Mouse (Mus musculus) heart, embryonic 12.5 days (tissue): ENCODE results near the gene Erp44. TPM values are rescaled to one million over a fixed set of nuclear protein-coding genes. Genes with fewer than 3 reads are reported as not detected.

Experiments used
- ATAC-seq: fragments of 200-750 bp; cut with Nextera tagmentation; 2 replicates; pipeline ENCODE4 v1.8.0; 2017; ENCODE audit warnings: moderate TSS enrichment, moderate library complexity; ENCODE audit not compliant: insufficient number of reproducible peaks, low FRiP score
- H3K27ac ChIP-seq: fragments of 300-500 bp; sonication (generic); 2 replicates; pipeline ENCODE4 v1.5.1; 2016; ENCODE audit warnings: mild to moderate bottlenecking, moderate library complexity; ENCODE audit not compliant: poor library complexity, severe bottlenecking
- H3K27me3 ChIP-seq: fragments of 300-500 bp; sonication (generic); replicated peaks from 2 replicates; pipeline ENCODE4 v1.6.1; 2016; ENCODE audit warnings: mild to moderate bottlenecking, moderate library complexity
- H3K36me3 ChIP-seq: fragments of 300-500 bp; sonication (generic); 2 replicates; pipeline ENCODE4 v1.6.1; 2016; ENCODE audit warnings: mild to moderate bottlenecking, moderate library complexity
- H3K4me1 ChIP-seq: fragments of 300-500 bp; sonication (generic); replicated peaks from 2 replicates; pipeline ENCODE4 v1.6.1; 2016; ENCODE audit warnings: mild to moderate bottlenecking
- H3K4me2 ChIP-seq: fragments of 300-500 bp; sonication (generic); 2 replicates; pipeline ENCODE4 v1.6.1; 2016; ENCODE audit warnings: mild to moderate bottlenecking, moderate library complexity
- H3K4me3 ChIP-seq: fragments of 300-500 bp; sonication (generic); 2 replicates; pipeline ENCODE4 v1.5.1; 2016; ENCODE audit warnings: mild to moderate bottlenecking
- H3K9ac ChIP-seq: fragments of 300-500 bp; sonication (generic); 2 replicates; pipeline ENCODE4 v1.6.1; 2016; ENCODE audit warnings: mild to moderate bottlenecking, moderate library complexity
- H3K9me3 ChIP-seq: fragments of 300-500 bp; sonication (generic); replicated peaks from 2 replicates; pipeline ENCODE4 v1.6.1; 2016; ENCODE audit warnings: mild to moderate bottlenecking, moderate library complexity
- WGBS: fragments of 180-500 bp; shearing (Covaris S2); methylation state at CpG from one replicate; pipeline ENCODE4 v1.1.7; 2016; 5-methylcytosine and 5-hydroxymethylcytosine counted together
- polyA plus RNA-seq: library from polyadenylated mRNA; unstranded; fragments of >200 nt; fragmentation: Nextera tagmentation; extraction: Ambion mirVana; gene quantifications from 2 replicates; pipeline ENCODE4 v1.2.1, GENCODE M21; 2016

Erp44 gene
- polyA plus RNA-seq, 1 experiment from 2014 or later, result 67.7 TPM

DNA sequence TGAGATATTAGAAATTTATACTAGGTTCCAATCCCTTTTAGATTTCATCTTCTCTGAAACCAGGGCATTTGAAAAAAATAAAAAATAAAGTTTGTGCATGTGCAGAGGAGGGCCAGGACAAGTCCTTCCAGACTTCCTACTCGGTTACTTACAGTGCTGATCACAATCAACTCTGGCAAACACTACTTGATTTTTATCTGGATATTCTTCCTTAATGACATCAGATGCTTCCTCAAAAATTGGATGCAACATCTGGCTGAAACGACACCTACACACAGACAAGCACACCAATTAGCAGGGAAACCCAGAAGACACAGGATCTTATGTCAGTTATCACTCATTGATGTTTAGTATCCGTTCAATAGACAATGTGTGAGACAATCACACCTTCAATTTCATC is 42.6 kb downstream of the Erp44 start:
- no peaks in the 10 kb centered on the region for H3K9me3 ChIP-seq
- WGBS, result 87% methylated on average over 3 of the region's 3 CpGs
- no peaks in the 10 kb centered on the region for H3K27me3 ChIP-seq
- no peak overlapping the region for H3K9ac ChIP-seq
- ATAC-seq, result no peak
- peaks cover 5% of the 10 kb centered on the region; the same call in 1 of the 2 replicates for H3K36me3 ChIP-seq
- H3K27ac ChIP-seq, result no peak overlapping the region
- H3K4me1 ChIP-seq, result no peaks in the 10 kb centered on the region
- no peak overlapping the region for H3K4me3 ChIP-seq
- no peak overlapping the region for H3K4me2 ChIP-seq

DNA sequence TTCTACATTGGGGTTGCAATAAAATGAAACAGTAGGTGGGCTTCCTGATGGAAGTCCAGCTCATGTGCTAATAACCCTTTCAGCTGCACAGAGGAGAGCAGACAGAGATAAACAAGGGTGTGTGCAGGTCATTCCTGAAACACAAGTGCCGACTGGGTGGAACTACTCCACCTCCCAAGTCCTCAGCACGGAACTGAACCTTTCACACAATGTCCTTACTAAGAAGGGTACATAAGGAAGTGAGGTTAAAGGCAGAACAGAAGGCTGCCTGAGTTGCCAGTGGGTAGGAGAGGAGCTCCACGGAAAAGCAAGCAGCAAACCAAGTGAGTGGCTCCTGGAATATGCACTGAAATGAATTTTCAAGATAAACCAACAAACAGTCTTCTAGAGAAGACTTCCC is 52.6 kb downstream of the Erp44 start:
- H3K27ac ChIP-seq, result no peak overlapping the region
- no peak overlapping the region for H3K4me2 ChIP-seq
- no peaks in the 10 kb centered on the region for H3K36me3 ChIP-seq
- no peaks in the 10 kb centered on the region for H3K27me3 ChIP-seq
- H3K4me3 ChIP-seq, result no peak overlapping the region
- H3K9me3 ChIP-seq, result no peaks in the 10 kb centered on the region
- no peak for ATAC-seq
- 38% methylated on average over 3 of the region's 3 CpGs for WGBS
- H3K9ac ChIP-seq, result no peak overlapping the region
- H3K4me1 ChIP-seq, result no peaks in the 10 kb centered on the region

- H3K27ac ChIP-seq, result no peak overlapping the region
- WGBS, result 38% methylated on average over 3 of the region's 3 CpGs
- peaks cover 8% of the 10 kb centered on the region for H3K4me1 ChIP-seq
- H3K9me3 ChIP-seq, result no peaks in the 10 kb centered on the region
- ATAC-seq, result no peak
- H3K27me3 ChIP-seq, result no peaks in the 10 kb centered on the region
- no peaks in the 10 kb centered on the region for H3K36me3 ChIP-seq
- H3K4me2 ChIP-seq, result no peak overlapping the region
- no peak overlapping the region for H3K9ac ChIP-seq
- H3K4me3 ChIP-seq, result no peak overlapping the region
Measured at GRCm38 (mm10) chr4:48225604-48226003, 53.8 kb downstream of the Erp44 start.

DNA sequence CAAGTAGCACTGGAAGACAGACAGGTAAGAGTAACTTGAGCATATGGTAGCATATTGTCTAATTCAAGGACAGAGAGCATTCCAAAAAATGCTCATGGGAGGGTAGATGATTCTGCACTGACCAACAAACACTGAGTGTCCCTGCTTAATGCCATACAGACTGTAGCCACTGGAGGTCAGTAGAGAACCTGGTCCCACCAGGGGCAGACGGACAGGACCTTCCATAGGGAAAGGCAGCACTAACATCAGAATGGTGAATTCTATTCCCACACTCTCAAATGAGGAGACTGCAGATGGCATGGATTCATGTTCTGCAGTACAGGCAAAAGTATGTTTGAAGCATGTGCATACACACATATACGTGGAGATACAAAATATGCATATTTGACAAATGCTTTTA is 54.2 kb downstream of the Erp44 start:
- no peak overlapping the region for H3K27ac ChIP-seq
- peaks cover 8% of the 10 kb centered on the region for H3K4me1 ChIP-seq
- no peak overlapping the region for H3K4me3 ChIP-seq
- H3K9ac ChIP-seq, result no peak overlapping the region
- no peak for ATAC-seq
- no peak overlapping the region for H3K4me2 ChIP-seq
- no peaks in the 10 kb centered on the region for H3K9me3 ChIP-seq
- H3K36me3 ChIP-seq, result no peaks in the 10 kb centered on the region
- H3K27me3 ChIP-seq, result no peaks in the 10 kb centered on the region
- WGBS, result 26% methylated on average over 2 of the region's 2 CpGs

- H3K4me2 ChIP-seq, result no peak overlapping the region
- H3K27ac ChIP-seq, result no peak overlapping the region
- peaks cover 23% of the 10 kb centered on the region for H3K36me3 ChIP-seq
- no peak overlapping the region for H3K9ac ChIP-seq
- WGBS, result 85% methylated on average over 4 of the region's 4 CpGs
- H3K4me1 ChIP-seq, result no peaks in the 10 kb centered on the region
- no peaks in the 10 kb centered on the region for H3K27me3 ChIP-seq
- no peak overlapping the region for H3K4me3 ChIP-seq
- no peaks in the 10 kb centered on the region for H3K9me3 ChIP-seq
- ATAC-seq, result no peak
Measured at GRCm38 (mm10) chr4:48203564-48203963, 75.8 kb downstream of the Erp44 start.

- no peaks in the 10 kb centered on the region for H3K4me1 ChIP-seq
- no peak overlapping the region for H3K4me2 ChIP-seq
- no peaks in the 10 kb centered on the region for H3K9me3 ChIP-seq
- no peaks in the 10 kb centered on the region for H3K27me3 ChIP-seq
- ATAC-seq, result no peak
- no peak overlapping the region for H3K27ac ChIP-seq
- no peak overlapping the region for H3K9ac ChIP-seq
- 70% methylated on average over 8 of the region's 8 CpGs for WGBS
- peaks cover 32% of the 10 kb centered on the region for H3K36me3 ChIP-seq
- H3K4me3 ChIP-seq, result no peak overlapping the region
Measured at GRCm38 (mm10) chr4:48198447-48198846, 80.9 kb downstream of the Erp44 start.

DNA sequence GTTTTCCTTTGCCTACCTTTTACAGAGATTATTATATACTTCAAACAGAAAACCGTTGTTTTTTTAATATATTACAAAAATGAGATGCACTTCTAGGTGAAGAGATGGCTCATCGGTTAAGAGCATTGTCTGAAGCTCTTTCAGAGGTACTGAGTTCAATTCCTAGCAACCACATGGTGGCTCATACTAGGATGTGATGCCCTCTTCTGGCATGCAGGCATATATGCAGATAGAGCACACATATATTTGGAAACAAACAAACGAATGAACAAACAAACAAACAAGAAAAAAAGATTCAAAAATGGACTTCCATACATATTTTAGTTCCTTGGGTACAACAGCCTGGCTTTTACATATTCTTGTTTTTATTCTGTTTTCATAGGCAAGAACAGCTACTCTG is 81.4 kb downstream of the Erp44 start:
- no peaks in the 10 kb centered on the region for H3K27me3 ChIP-seq
- no peaks in the 10 kb centered on the region for H3K4me1 ChIP-seq
- H3K4me3 ChIP-seq, result no peak overlapping the region
- no peak overlapping the region for H3K4me2 ChIP-seq
- no peaks in the 10 kb centered on the region for H3K9me3 ChIP-seq
- peaks cover 30% of the 10 kb centered on the region for H3K36me3 ChIP-seq
- no peak overlapping the region for H3K9ac ChIP-seq
- H3K27ac ChIP-seq, result no peak overlapping the region
- ATAC-seq, result no peak
- WGBS, result 82% methylated on average over 3 of the region's 3 CpGs

DNA sequence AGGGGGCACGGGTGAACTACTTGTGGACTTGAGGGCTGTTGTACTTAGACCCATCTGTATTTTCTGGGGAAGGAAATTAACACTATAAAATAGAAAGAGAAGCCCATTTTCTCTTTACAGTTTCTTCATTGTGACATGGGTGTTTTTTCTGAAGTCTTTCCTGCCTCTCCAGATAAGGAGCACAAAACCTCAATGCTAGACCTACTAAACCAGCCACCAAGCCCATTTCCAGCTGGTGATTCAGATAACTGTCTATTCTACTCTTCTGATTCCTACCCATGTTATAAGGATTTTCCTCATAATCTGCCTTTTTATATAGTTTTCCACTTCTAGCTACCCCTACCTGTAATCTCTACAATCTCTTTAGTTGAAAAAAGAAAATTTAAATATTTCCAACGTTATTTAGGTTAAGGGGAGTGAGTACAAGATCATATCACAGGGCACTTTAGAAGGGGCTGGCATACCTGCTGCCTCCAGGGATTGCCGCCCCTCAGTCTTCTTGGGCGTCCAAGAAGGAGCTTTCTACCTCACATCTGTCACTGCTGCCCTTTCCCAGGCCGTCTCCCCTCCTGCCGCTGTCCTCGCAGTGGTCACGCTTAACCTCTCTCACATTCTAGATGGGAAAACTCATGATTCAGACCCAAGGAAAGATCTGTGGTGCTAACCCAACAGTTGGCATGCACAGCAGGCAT is 97.1 kb downstream of the Erp44 start:
- H3K9me3 ChIP-seq, result no peaks in the 10 kb centered on the region; the same call in 1 of the 2 replicates
- 85% methylated on average over 8 of the region's 8 CpGs for WGBS
- ATAC-seq, result no peak

GRCm38 (mm10) chr4:48181366-48181765 is 98.0 kb downstream of the Erp44 start:
- WGBS, result 71% methylated on average over 6 of the region's 6 CpGs
- Histone ChIP-seq H3K27me3 (no peaks in the 10 kb centered on the region), H3K36me3 (peaks cover 28% of the 10 kb centered on the region), H3K4me3 (no peak overlapping the region), H3K9me3 (no peaks in the 10 kb centered on the region; the same call in 1 of the 2 replicates), H3K4me2 (no peak overlapping the region), H3K9ac (no peak overlapping the region), H3K4me1 (no peaks in the 10 kb centered on the region), H3K27ac (no peak overlapping the region)
- no peak for ATAC-seq

More for the DNA sequence above, 97.1 kb downstream of the Erp44 start:
- Histone ChIP-seq H3K9ac (no peak overlapping the region), H3K27ac (no peak overlapping the region), H3K4me1 (no peaks in the 10 kb centered on the region), H3K36me3 (peaks cover 28% of the 10 kb centered on the region), H3K27me3 (no peaks in the 10 kb centered on the region), H3K4me3 (no peak overlapping the region), H3K4me2 (no peak overlapping the region)

DNA sequence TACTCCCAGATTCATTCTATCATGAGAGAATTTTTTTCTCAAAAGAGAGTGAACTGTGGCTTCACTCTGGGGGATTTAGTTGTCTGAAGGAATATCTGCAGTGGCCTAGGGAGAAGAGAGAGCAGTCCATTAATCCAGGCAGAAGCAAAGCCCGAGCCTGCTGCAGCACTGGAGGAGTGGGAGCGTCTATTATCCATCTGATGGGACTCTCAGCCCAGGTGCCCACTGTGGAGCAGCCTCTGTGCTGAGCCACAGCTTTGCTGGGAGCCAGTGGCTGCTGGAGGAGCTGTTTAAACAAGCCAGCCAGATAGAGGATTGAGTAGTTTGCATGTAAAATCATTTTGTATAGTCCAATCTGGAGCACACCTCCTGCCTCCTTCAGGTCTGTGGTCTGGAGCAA is 98.4 kb downstream of the Erp44 start:
- Histone ChIP-seq H3K27me3 (no peaks in the 10 kb centered on the region), H3K9me3 (no peaks in the 10 kb centered on the region; the same call in 1 of the 2 replicates), H3K9ac (no peak overlapping the region), H3K4me2 (no peak overlapping the region), H3K4me3 (no peak overlapping the region), H3K27ac (no peak overlapping the region), H3K36me3 (peaks cover 28% of the 10 kb centered on the region), H3K4me1 (no peaks in the 10 kb centered on the region)
- no peak for ATAC-seq
- WGBS, result 32% methylated on average over 2 of the region's 2 CpGs

DNA sequence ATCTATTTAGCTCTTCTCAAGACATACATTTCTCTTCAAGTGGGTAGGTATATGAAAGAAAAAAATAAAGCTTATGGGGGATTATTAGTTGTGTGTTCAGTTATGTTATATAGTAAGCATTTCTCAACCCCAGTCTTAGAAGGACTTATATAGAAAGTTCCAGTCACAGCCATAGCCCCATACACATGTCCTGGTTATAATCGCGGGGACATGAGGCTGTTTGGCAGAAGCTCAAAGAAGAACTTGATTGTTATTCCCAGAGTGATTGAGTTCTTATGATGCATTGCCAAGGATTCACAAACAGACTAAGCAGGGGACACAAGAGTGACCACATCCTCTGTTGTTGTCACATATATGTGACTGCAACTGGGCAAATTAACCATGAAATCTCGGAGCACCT is 103.7 kb downstream of the Erp44 start:
- H3K9me3 ChIP-seq, result no peaks in the 10 kb centered on the region; the same call in 1 of the 2 replicates
- no peak for ATAC-seq
- no peak overlapping the region for H3K9ac ChIP-seq
- no peak overlapping the region for H3K27ac ChIP-seq
- H3K4me1 ChIP-seq, result no peaks in the 10 kb centered on the region
- 90% methylated on average over 3 of the region's 3 CpGs for WGBS
- H3K4me2 ChIP-seq, result no peak overlapping the region
- 0 out of 2 replicates have a peak, but pooled peaks cover 5% of the 10 kb centered on the region for H3K36me3 ChIP-seq
- no peaks in the 10 kb centered on the region for H3K27me3 ChIP-seq
- H3K4me3 ChIP-seq, result no peak overlapping the region

DNA sequence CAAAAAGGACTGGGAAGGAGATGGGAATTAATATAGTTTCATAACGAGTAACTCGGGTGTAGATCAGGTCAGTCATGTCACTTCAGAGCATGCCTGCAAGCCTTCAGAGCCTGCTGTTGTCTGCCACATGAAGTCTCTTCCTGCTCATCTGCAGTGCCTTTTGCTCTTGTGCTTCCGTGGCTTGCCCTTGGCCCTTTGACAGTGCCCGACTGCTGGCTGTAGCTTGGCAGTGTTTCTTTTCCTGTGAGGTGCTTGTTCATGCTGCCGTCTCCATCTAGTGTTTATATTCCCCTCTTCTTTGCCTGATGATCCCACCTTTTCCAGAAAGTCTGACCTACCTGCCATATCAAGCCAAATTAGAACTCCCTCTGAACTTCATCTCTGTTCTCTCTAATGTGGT is 115.5 kb downstream of the Erp44 start:
- no peak overlapping the region for H3K4me3 ChIP-seq
- peaks cover 20% of the 10 kb centered on the region for H3K36me3 ChIP-seq
- no peaks in the 10 kb centered on the region for H3K9me3 ChIP-seq
- H3K9ac ChIP-seq, result no peak overlapping the region
- H3K27ac ChIP-seq, result no peak overlapping the region
- no peak for ATAC-seq
- H3K4me1 ChIP-seq, result no peaks in the 10 kb centered on the region
- WGBS, result 81% methylated on average over 5 of the region's 5 CpGs
- H3K27me3 ChIP-seq, result no peaks in the 10 kb centered on the region
- H3K4me2 ChIP-seq, result no peak overlapping the region
